Mouse (Mus musculus) embryonic stem cell, embryonic (primary cell): ENCODE data around the gene Slc15a5.

ENCODE experiments used
- CTCF ChIA-PET, 4 experiments: fragments of 300-600 bp in 2 of 4; fragments of 350-600 bp in 2 of 4; sonication (Branson Sonifier 250); formaldehyde crosslinking; loops; one replicate each; lab custom pipeline; 2022; ENCODE audit warnings: inconsistent platforms in 2 of 4; lab: Charles Lee
- POLR2A ChIA-PET, 4 experiments: fragments of 300-600 bp in 2 of 4; fragments of 350-600 bp in 2 of 4; sonication (Branson Sonifier 250); formaldehyde crosslinking; loops; one replicate each; lab custom pipeline; 2022; ENCODE audit warnings: antibody characterized with exemption in 4 of 4, inconsistent platforms in 1 of 4; lab: Charles Lee

Slc15a5 gene

DNA sequence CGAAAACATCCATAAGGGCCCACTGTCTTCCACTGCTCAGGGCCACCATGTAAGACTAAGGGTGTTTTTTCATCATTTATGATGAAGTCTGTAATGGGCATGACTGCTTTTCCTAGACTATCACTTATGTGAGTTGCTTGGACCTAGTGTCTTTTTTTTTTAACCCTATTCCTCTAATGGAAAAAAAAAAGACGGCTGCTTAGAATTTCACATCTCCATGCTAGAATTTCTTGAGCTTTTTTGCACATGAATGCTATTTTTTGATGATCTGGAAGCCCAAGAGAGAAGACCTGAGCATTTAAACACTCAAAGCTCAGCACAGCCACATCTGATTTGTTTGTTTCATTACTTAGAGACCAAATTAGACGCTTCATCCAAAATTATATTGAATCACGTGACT is at the start of gene Slc15a5:
Gene Slc15a5, minus strand, starts transcription at position 101 of the 400 bp plus-strand sequence.
- POLR2A ChIA-PET: interaction anchor here in 1 of 4 experiments (0.7 kb wide), 1 partner anchor 9 kb away, joined by 3 read pairs; no protein-coding TSS in a partner anchor
- CTCF ChIA-PET: interaction anchor here in 1 of 4 experiments (0.7 kb wide), 1 partner anchor 116 kb away, joined by 4 read pairs; no protein-coding TSS in a partner anchor

DNA sequence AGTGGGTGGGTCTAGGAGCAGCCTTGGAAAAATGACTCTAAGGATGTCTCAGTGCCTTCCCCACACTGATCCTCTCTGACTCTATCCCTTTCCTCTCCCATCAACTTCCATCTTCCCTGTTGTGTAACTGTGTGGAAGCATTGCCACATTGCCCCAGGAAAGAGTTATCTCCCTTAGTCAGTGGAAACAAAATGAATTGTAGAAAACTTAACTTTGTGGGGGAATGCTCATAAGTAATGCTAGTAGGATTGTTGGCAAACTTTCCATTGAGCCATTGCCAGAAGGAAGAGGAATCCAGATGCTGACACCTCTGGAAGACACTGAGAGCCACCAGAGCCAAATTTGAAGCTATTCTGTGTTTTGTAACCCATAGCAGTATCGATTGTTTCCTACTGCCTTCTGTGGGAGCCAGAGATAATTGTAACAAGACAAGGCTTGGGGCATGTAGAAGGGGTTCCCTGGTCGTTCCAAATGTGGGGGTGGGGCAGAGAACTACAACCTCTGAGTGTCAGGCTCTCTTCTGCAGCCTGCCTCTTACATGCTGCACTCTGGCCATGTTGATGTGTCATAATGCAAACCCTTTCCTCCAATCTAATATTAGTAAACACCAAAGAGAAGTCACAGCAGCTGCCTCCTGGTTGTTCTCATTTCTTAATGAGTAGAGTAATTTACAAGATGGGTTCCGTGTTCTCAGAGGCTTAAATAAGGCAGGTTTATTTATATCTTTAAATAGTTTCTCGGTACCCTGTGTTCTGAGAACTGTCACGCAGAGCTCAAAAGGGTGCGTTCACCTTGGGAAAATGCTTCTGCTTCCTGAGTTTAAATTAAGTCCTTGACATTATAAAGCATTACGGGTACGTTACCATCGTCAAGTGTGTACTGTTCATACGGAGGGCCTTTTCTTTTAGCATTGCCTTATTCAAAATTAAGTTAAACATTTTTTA is 48.9 kb upstream of the Slc15a5 start:
- ChIA-PET POLR2A (no interaction called here), CTCF (no interaction called here)

DNA sequence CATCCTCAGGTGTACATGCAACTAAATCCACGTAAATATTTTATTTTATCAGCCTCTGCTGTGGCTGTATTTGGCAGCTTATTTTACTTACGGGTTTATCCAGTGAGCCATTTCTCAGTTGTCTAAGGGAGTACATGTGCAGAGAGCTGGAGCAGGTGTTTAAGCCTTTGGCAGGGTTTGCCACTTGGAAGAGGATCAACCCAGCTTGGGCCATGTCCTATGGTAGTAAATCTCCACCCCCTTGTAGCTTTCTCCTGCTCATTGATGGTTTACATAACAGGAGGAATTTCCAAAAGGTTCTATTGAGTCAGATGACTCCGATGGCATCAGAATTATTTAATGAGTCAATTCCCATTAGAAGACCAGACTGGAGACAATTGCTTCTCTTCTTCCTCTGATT is 37.8 kb upstream of the Slc15a5 start:
- POLR2A ChIA-PET: interaction anchor here in 1 of 4 experiments (0.5 kb wide), 1 partner anchor 11 kb away, joined by 3 read pairs; no protein-coding TSS in a partner anchor
- CTCF ChIA-PET: no interaction called here

DNA sequence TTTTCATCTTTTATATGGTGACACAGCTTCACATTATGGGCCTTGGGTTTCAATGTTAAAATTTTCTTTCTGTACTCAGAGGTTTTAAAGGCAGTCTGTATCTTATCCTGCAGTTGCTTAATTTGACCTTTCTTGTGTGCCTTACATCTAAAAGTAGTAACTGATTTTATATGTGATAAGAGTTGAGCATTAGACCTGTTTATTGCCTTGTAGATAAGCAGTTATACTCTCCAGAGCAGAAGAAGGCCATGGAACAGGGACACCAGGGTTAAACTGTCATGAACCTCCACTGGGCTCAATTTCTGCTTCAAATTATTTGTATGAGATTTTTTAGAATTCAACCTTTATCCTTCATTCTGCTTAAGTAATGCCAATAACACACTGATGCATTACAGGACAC is 24.8 kb upstream of the Slc15a5 start:
- POLR2A ChIA-PET: no interaction called here

DNA sequence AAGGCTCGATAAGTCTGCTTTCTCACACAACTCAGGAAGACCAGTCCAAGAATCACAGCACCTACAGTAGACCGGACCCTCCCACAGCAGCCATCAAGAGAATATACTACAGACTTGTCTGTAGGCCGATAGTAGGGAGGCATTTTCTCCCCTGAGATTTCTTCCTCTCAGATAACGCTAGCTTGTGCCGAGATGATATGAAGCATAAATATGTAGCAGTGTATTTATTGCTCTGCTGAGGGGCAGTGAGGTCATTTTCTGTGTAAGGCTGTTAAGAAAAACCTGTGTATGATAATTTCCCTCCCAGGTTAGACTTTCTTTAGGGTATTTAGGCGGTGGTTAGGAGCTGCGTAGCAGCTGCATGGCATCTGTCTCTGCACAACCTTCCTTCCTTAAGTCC is 23.2 kb upstream of the Slc15a5 start:
- ChIA-PET POLR2A (no interaction called here), CTCF (no interaction called here)

More for the DNA sequence above, 24.8 kb upstream of the Slc15a5 start:
- CTCF ChIA-PET: no interaction called here

DNA sequence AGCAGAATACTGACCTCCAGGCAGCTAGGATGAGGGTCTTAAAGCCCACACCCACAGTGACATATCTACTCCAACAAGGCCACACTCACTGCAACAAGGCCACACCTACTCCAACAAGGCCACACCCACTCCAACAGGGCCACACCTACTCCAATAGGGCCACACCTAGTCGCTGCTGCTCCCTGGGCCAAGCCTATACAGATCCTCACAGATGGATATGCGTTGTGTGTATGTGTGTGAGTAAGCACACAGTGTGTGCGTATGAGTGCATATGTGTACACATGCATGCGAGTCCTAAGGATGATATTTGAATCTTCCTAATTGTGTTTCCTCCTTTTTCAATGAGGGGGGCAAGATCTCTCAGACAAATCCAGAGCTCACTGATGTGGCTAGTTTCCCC is 22.1 kb upstream of the Slc15a5 start:
- ChIA-PET POLR2A (no interaction called here), CTCF (no interaction called here)

DNA sequence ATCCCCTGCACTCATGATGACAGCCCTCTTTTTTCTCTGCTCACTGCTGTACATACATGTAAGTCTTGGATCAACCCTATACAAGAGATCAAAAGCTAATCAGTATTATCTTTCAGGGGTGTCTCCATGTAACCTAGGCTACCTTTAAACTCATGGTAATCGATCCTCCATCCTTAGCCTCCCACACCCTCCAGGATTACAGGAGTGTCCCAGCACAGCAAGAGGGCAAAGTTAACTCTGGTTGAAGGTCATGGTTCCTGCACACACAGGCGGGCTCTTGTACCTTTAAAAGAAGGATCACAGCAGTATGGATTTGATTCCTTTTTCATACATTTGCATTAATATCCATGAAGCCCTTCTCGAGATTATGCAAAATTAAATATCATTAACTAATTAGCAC is 19.9 kb upstream of the Slc15a5 start:
- CTCF ChIA-PET: no interaction called here
- POLR2A ChIA-PET: no interaction called here

DNA sequence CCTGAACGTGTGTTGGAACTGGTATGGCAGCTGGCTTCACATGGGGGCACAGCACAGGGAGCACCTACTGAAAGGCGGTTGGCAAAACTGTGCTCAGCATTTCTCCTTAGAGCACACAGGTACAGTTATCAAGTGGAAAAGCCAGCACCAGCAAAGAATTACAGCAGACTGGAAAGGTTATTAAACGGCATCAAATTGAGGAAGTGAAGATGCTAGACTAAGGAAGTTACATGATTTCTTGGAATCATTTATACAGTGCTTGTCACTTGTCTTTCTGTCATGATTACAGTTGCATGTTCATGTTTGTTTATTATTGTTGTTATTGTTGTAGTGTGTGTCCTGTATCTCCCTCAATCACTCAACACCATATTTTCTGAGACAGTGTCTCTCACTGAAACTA is 15.3 kb upstream of the Slc15a5 start:
- ChIA-PET CTCF (no interaction called here), POLR2A (interaction anchor here in 1 of 4 experiments (0.6 kb wide), 1 partner anchor 34 kb away, joined by 3 read pairs; no protein-coding TSS in a partner anchor)

DNA sequence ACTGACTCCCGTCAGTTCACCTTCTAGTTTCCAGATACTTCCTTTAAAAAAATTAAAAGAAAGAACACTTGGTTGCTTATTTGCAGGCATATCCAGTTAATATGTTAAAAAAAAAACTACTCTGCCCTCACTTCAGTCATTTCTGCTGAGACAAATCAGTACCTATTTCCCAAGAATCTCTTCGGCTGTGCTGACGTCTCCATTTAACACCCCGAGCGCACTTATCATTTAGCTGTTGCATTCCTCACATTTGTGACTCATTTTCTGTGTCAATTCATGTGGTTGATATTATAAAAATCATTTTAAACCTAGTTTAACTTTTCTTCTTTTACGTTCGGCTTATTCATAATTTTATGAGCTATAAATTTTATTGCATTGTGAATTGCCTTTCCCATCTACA is 12.7 kb upstream of the Slc15a5 start:
- ChIA-PET POLR2A (no interaction called here), CTCF (interaction anchor here in 1 of 4 experiments (0.6 kb wide), 1 partner anchor 52 kb away, joined by 3 read pairs; no protein-coding TSS in a partner anchor)

DNA sequence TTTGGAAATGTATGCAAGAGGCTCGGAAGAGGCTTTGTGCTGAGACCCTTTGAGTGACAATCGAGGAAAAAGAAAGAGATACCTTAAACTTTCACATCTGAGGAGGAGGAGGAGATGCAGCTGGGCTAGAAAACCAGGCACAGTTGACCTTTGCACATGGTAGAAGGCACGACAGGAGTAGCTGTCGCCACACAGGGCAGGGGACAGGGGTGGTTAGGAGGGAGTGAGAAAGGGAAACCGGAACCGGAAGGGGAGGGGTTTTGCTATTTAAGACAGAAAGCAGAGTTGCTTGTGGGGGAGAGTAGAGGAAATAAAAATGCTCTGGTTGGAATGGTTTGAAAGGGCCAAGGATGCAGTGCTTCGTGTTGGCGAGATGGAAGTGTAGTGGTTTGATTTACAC is 9.4 kb upstream of the Slc15a5 start:
- CTCF ChIA-PET: interaction anchor here in 1 of 4 experiments (0.5 kb wide), 1 partner anchor 99 kb away, joined by 7 read pairs; no protein-coding TSS in a partner anchor

DNA sequence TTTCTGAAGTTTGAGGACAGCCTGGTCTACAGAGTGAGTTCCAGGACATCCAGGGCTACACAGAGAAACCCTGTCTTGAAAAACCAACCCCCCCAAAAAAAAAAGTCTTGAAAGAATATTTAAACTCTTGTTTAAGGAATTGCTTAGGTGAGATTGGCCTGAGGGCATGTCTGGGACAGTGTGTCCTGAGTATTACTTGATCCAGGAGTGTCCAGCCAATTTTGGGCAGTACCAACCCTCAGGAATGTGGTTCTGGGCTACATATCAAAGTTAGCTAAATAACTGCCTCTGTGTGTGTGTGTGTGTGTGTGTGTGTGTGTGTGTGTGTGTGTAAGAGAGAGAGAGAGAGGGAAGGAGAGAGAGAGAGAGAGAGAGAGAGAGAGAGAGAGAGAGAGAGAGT is 6.7 kb upstream of the Slc15a5 start:
- ChIA-PET POLR2A (interaction anchor here in 2 of 4 experiments (0.6 to 0.7 kb wide), 2 partner anchors 22 to 177 kb away, joined by 3 read pairs; no protein-coding TSS in a partner anchor), CTCF (interaction anchor here in 3 of 4 experiments (0.6 to 0.7 kb wide), 3 partner anchors 72 to 286 kb away, joined by 4 to 8 read pairs (median 7); no protein-coding TSS in a partner anchor)

More for the DNA sequence above, 9.4 kb upstream of the Slc15a5 start:
- POLR2A ChIA-PET: interaction anchor here in 1 of 4 experiments (0.5 kb wide), 1 partner anchor 9 kb away, joined by 3 read pairs; no protein-coding TSS in a partner anchor

DNA sequence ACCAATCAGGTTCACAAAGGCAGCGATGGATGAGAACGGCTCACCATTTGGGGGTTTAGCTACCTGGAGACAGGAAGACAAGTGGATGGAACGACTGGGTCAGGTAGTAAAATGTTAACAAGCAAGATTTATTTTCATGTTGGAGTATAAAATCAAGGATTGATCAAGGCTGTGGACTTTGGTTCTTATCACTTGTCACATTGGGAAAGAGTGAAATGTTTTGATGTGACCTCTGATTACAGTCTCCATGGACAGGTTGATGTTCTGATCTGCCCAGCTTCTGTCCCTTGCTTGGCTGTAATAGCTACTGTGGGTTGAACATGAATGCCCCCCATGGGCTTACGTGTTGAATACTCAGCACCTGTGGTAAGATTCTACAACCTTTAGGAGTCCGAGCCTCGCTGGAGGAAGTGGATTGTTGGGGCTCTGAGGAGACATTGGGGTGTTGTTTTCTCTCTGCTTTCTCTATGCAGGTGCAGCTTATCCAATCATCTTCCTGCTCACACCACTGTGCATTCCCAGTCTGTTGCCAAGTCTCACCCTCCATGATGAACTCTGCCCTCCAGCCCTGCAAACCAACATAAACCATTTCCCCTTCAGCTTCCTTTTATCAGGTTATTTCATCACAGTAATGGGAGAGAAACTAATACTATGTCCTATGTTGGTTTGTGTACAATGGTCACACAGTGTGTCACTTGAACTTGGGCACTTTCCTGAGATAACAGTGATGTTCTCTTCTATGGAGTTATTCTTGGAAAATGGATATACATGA is 1.2 kb upstream of the Slc15a5 start:
- ChIA-PET CTCF (interaction anchor here in 1 of 4 experiments (0.6 kb wide), 1 partner anchor 515 kb away, joined by 3 read pairs; no protein-coding TSS in a partner anchor), POLR2A (no interaction called here)

DNA sequence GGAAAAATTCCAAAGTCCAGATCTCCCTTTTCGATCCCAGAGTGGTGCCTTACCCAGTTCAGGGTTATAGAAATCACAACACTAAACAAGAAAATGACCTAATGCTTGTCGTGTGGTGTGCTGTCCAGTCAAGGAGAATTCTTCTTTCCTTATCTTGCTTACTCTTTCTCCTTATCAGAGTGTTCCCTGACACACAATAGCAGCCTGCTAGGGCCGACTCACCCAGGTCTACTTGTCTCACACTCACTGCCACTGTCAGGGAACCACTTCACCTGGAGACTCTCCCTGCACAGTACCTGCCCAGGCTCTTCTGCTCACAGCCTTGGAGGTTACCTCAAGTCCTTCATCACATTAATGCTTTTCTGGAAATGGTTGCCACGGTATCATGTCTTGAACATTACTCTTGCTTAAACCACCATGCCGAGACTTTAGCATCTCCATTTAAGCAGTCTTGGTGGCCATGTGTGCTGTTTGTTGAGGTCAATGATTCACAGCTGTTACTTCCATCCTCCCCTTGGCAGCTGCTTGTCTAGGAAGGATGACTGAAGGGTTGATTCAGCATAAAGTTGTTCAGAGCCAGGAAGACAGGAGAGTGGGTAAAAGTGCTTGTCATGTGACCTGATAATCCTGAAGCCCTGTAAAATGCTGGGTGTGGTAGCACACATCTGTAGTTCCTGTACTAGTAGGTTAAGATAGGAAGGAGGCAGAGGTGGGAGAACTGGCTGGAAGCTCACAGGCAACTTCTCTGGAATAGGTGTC is 1.9 kb downstream of the Slc15a5 start:
- CTCF ChIA-PET: no interaction called here

DNA sequence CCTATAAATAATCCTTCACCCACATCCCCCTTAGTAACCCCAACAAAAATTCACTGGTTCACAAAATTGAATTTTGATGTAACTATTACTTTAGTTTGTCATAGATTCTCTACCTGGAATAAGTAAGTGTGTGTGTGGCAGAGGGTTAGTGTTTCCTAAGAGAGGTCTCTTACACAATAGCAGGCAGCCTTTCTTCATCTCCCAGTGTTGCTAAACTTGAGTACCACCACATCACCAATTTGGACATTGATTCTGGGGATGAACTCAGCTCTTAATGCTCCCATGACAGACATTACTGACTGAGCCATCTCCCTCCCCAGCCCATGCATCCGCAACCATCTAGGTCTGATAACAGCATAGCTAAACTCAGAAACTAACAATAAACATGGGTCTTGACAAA is 4.0 kb downstream of the Slc15a5 start:
- ChIA-PET POLR2A (no interaction called here), CTCF (no interaction called here)

More for the DNA sequence above, 1.9 kb downstream of the Slc15a5 start:
- POLR2A ChIA-PET: no interaction called here

DNA sequence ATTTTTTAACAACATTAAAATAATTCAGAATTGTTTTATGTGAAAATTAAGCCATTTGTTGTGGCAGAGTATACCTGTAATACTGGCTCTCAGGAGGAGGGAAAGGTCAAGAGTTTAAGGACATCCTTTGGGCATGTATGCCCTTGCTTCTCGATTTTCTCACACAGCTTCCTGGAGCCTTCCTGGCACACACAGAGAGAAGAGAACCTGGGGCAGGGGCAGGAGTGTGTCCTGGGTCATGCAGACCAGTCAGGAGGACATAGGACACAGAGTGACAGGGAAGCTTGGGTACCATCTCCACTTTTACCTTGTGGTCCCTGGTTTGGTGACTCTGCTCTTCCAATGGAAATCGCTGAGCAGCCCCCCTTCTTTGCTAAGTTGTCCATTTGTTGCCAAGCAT is 6.2 kb downstream of the Slc15a5 start:
- POLR2A ChIA-PET: no interaction called here
- CTCF ChIA-PET: no interaction called here

DNA sequence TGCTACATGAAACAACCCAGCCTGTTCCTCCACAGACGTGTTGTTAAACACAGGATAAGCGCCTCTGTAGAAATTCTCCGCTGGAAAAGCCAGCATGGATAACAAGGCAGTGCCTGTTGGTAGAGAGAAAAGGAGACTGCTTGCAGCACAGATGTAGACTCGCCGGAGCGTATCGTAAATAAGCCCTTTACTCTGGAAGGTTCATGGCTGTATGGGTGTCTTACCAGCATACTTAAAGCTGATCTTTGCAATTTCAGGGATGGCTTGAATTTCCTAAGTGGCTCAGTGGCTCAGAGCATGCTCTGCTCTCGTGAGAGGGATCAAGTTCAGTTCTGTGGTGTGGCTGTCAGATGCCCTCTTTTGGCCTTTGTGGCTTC is 6.8 kb downstream of the Slc15a5 start:
- POLR2A ChIA-PET: no interaction called here

DNA sequence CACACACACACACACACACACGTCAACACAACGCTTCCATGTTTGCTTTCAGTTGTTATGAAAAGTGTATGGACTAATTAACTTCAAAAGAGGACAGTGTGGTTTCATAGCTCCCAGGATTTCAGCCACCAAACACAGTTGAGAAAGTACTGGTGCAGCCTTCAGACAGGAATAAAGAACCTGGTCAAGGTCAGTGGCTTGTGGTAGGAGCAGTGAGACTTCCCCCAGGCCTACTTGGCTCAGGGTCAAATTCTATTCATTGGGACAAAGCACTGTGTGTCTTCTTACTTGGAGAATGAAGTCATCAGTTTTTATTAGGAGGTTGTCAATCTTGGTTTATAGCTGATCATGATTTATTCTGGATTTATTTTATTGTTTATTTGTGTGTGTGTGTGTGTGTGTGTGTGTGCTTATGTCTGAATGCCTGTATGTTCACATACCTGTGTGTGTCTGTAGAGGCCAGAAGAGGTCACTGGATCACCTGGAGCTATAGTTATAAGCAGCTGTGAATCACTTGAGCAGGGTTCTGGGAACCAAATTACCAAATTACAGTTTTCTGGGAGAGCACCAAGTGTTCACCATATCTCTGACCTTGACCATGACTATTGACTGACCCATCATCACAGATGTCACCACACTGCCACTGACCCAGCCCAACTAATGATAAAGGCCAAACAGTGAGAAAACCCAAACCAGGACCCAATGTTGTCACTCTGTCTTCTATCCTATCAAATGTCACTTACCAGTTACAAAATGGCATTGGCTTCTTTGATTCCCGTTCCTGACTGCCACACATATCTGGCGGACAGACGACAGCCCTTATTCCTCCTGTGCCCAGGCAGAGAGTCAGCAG is 7.4 kb downstream of the Slc15a5 start:
- ChIA-PET POLR2A (no interaction called here), CTCF (no interaction called here)

More for the DNA sequence above, 6.8 kb downstream of the Slc15a5 start:
- CTCF ChIA-PET: no interaction called here
